Comparison of ENCODE assay signal across 9 mouse cellular contexts in the genomic region with DNA sequence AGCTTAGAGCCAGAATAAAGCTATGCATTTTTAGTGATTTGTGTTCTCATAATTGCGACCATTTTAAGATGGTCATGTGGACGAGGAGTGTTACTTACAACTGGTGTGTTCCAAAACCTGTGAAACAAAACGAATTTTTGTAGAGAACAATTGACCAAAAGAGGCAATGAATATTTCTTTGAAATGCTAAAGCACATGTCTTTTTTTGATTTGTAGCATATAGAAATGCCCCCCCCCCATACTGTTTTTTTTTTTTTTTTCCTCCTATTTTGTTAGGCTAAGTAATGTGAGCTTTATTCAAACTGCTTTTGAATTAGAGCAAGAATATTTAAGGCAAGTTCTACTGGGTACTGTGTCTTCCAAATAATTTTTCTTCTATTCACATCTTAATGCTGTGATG. TPM values are rescaled to one million over a fixed set of nuclear protein-coding genes. Genes with fewer than 3 reads are reported as not detected.
DNase-seq lines count a peak whose midpoint lies in the region; ATAC-seq and TF ChIP-seq lines count a peak whose summit lies in the region.
"Had no signal": no experiment of that assay in that cellular context is flagged by ENCODE, and none has a peak within 500 bp of the region (broad histone marks: within the 10 kb centered on the region; RNA-seq: fewer than 3 reads in every experiment).

No protein-coding gene starts in this region.

- no peak for ATAC-seq in kidney, postnatal 0 days (replicated peaks; ENCODE audit: low FRiP score, low read depth)
- ATAC-seq in embryonic facial prominence, embryonic 14.5 days (ENCODE audit: low read depth), result no peak
- ATAC-seq in intestine, embryonic 16.5 days, result no peak

- peak overlapping the region; percentile 45; the same call in 1 of the 2 replicates for H3K4me2 ChIP-seq in kidney, postnatal 0 days (ENCODE audit: low read length)
- H3K4me2 ChIP-seq in embryonic facial prominence, embryonic 14.5 days (ENCODE audit: low read depth, low read length), result peak overlapping the region; percentile 63
- H3K4me2 ChIP-seq in intestine, embryonic 16.5 days (ENCODE audit: low read depth, low read length), result peak overlapping the region; percentile 36; the same call in 1 of the 2 replicates
- peak overlapping the region; percentile 80 for H3K4me2 ChIP-seq in myocyte (ENCODE audit: low read depth)

- H3K4me1 ChIP-seq in kidney, postnatal 0 days (replicated peaks; ENCODE audit: insufficient read depth, low read length), result peaks cover 21% of the 10 kb centered on the region
- H3K4me1 ChIP-seq in kidney, adult 2 months (ENCODE audit: control insufficient read depth, insufficient read depth, low read length), result peaks cover 28% of the 10 kb centered on the region
- peaks cover 29% of the 10 kb centered on the region for H3K4me1 ChIP-seq in embryonic facial prominence, embryonic 14.5 days (ENCODE audit: control insufficient read depth, insufficient read depth, low read length)
- peaks cover 26% of the 10 kb centered on the region for H3K4me1 ChIP-seq in intestine, embryonic 16.5 days (ENCODE audit: control insufficient read depth, insufficient read depth, low read length)

- H3K4me3 ChIP-seq in kidney, postnatal 0 days (replicated peaks; ENCODE audit: low read depth, low read length), result peak overlapping the region; percentile 92; the same call in 1 of the 2 replicates
- H3K4me3 ChIP-seq in kidney, adult 2 months (ENCODE audit: insufficient read depth, low read depth, low read length), result no peak overlapping the region
- peak overlapping the region; percentile 97 for H3K4me3 ChIP-seq in embryonic facial prominence, embryonic 14.5 days (ENCODE audit: low read depth, low read length)
- no peak overlapping the region for H3K4me3 ChIP-seq in intestine, embryonic 16.5 days (ENCODE audit: low read length)
- peak overlapping the region; percentile 56 for H3K4me3 ChIP-seq in myocyte

- H3ac ChIP-seq in myocyte (ENCODE audit: control insufficient read depth, insufficient read length), result no peak overlapping the region

- no peak overlapping the region for H3K9ac ChIP-seq in kidney, postnatal 0 days (ENCODE audit: low read depth, low read length)
- H3K9ac ChIP-seq in embryonic facial prominence, embryonic 14.5 days (ENCODE audit: low read depth, low read length), result peak overlapping the region; percentile 52; the same call in 1 of the 2 replicates
- no peak overlapping the region for H3K9ac ChIP-seq in intestine, embryonic 16.5 days (ENCODE audit: low read depth, low read length)

- no peak for DNase-seq in kidney, postnatal 0 days (ENCODE audit: low spot score)
- DNase-seq in kidney, adult 2 months, result no peak
- no peak for DNase-seq in embryonic facial prominence, embryonic 14.5 days (ENCODE audit: low spot score)
- no peak for DNase-seq in T-cell, adult 2 months (ENCODE audit: low spot score)
- no peak for DNase-seq in embryo, embryonic 11 days
- DNase-seq in heart, postnatal 14 days, result no peak
- DNase-seq: gastrocnemius, postnatal 10 days had no signal

- no peaks in the 10 kb centered on the region for H3K27me3 ChIP-seq in kidney, postnatal 0 days (ENCODE audit: insufficient read depth, low read length)
- H3K27me3 ChIP-seq in kidney, adult 2 months (replicated peaks; ENCODE audit: control insufficient read depth, insufficient read depth, low read length), result no peaks in the 10 kb centered on the region; the same call in 1 of the 2 replicates
- H3K27me3 ChIP-seq in embryonic facial prominence, embryonic 14.5 days (replicated peaks; ENCODE audit: control insufficient read depth, insufficient read depth, low read length), result no peaks in the 10 kb centered on the region
- no peaks in the 10 kb centered on the region for H3K27me3 ChIP-seq in intestine, embryonic 16.5 days (replicated peaks; ENCODE audit: control insufficient read depth, insufficient read depth, low read length)
- H3K27me3 ChIP-seq in myocyte (ENCODE audit: control insufficient read depth, insufficient read depth, insufficient read length), result no peaks in the 10 kb centered on the region

- no peaks in the 10 kb centered on the region for H3K36me3 ChIP-seq in kidney, postnatal 0 days (ENCODE audit: insufficient read depth, low read length)
- no peaks in the 10 kb centered on the region for H3K36me3 ChIP-seq in kidney, adult 2 months (ENCODE audit: control insufficient read depth, insufficient read depth, low read length)
- H3K36me3 ChIP-seq in embryonic facial prominence, embryonic 14.5 days (ENCODE audit: control insufficient read depth, insufficient read depth, low read length), result no peaks in the 10 kb centered on the region
- no peaks in the 10 kb centered on the region for H3K36me3 ChIP-seq in intestine, embryonic 16.5 days (ENCODE audit: control insufficient read depth, insufficient read depth, low read length)
- no peaks in the 10 kb centered on the region for H3K36me3 ChIP-seq in myocyte (ENCODE audit: control insufficient read depth, insufficient read depth)

- no peak for TF ChIP-seq CTCF in kidney, postnatal 0 days (IDR thresholded peaks at IDR 0.05; ENCODE audit: low read depth)
- no peak for TF ChIP-seq CTCF in kidney, adult 2 months (conservative IDR thresholded peaks at IDR 0.05; ENCODE audit: insufficient read depth, insufficient read length, low read depth, low read length)

- no peak for TF ChIP-seq POLR2A in kidney, adult 2 months (IDR thresholded peaks at IDR 0.05; ENCODE audit: low read depth, low read length)
- TF ChIP-seq POLR2A in myocyte (IDR thresholded peaks at IDR 0.05; ENCODE audit: insufficient read length, low read depth), result no peak

- intact Hi-C loops in heart, postnatal 14 days (cut with DNase I), result loop anchor here (2.0 to 10.0 kb wide), 4 partner anchors 59 to 783 kb away; no protein-coding TSS in a partner anchor

- 26% methylated on average over 3 of the region's 3 CpGs for WGBS in kidney, postnatal 0 days
- WGBS in kidney, adult 2 months, result 30% methylated on average over 3 of the region's 3 CpGs
- 40% methylated on average over 3 of the region's 3 CpGs for WGBS in embryonic facial prominence, embryonic 14.5 days
- 31% methylated on average over 3 of the region's 3 CpGs for WGBS in intestine, embryonic 16.5 days

- no peak overlapping the region for H3K27ac ChIP-seq in kidney, postnatal 0 days
- H3K27ac ChIP-seq in kidney, adult 2 months (ENCODE audit: insufficient read depth, low read depth, low read length), result no peak overlapping the region
- no peak overlapping the region for H3K27ac ChIP-seq in embryonic facial prominence, embryonic 14.5 days (replicated peaks; ENCODE audit: low read depth, low read length)
- no peak overlapping the region for H3K27ac ChIP-seq in intestine, embryonic 16.5 days (ENCODE audit: low read length)

- no peaks in the 10 kb centered on the region for H3K9me3 ChIP-seq in kidney, postnatal 0 days (replicated peaks; ENCODE audit: low read length)
- no peaks in the 10 kb centered on the region for H3K9me3 ChIP-seq in embryonic facial prominence, embryonic 14.5 days (ENCODE audit: control insufficient read depth, low read length)
- H3K9me3 ChIP-seq in intestine, embryonic 16.5 days (ENCODE audit: control insufficient read depth, low read length), result no peaks in the 10 kb centered on the region

- peaks cover 64% of the 10 kb centered on the region for H3K79me2 ChIP-seq in myocyte (ENCODE audit: control insufficient read depth, insufficient read depth)

TF ChIP-seq in myocyte, 11 proteins besides CTCF, POLR2A, EP300 and RAD21:
- TF ChIP-seq MYOG (IDR thresholded peaks at IDR 0.05; ENCODE audit: control insufficient read depth in 1 of 3, insufficient read depth in 1 of 3, insufficient read length in 2 of 3, low read depth in 2 of 3), result no peak
- TF ChIP-seq SRF (IDR thresholded peaks at IDR 0.05; ENCODE audit: control insufficient read depth, insufficient read length, low read depth), result no peak
- no peak for TF ChIP-seq MAX (IDR thresholded peaks at IDR 0.05; ENCODE audit: low read depth)
- TF ChIP-seq MYOD1 (IDR thresholded peaks at IDR 0.05; ENCODE audit: control insufficient read depth in 1 of 3, insufficient read length in 2 of 3, low read depth in 2 of 3), result no peak
- no peak for TF ChIP-seq CEBPB (IDR thresholded peaks at IDR 0.05; ENCODE audit: insufficient read depth, poor library complexity, severe bottlenecking)
- no peak for TF ChIP-seq REST (IDR thresholded peaks at IDR 0.05; ENCODE audit: insufficient read depth, insufficient read length)
- no peak for TF ChIP-seq E2F4 (IDR thresholded peaks at IDR 0.05; ENCODE audit: insufficient read depth)
- no peak for TF ChIP-seq TCF3 (IDR thresholded peaks at IDR 0.05; ENCODE audit: insufficient read length, low read depth)
- TF ChIP-seq USF1 (IDR thresholded peaks at IDR 0.05; ENCODE audit: low read depth), result no peak
- no peak for TF ChIP-seq TCF12 (IDR thresholded peaks at IDR 0.05; ENCODE audit: insufficient read depth, poor library complexity, severe bottlenecking)

RNA-seq across cellular contexts. Expression of a gene that starts 3.8 kb away (rescaled TPM):
- 9.2 and 10.1 TPM in 2 replicates for polyA plus RNA-seq in kidney, postnatal 0 days (2015; fragmentation: Nextera tagmentation; extraction: Ambion mirVana)
- 20.6 and 22.0 TPM in 2 replicates for polyA plus RNA-seq in kidney, adult 2 months (2012; rRNA removed)
- 12.4 and 14.3 TPM in 2 replicates for polyA plus RNA-seq in embryonic facial prominence, embryonic 14.5 days (2014; fragmentation: Nextera tagmentation; extraction: Ambion mirVana)
- polyA plus RNA-seq in intestine, embryonic 16.5 days (2015; fragmentation: Nextera tagmentation; extraction: Ambion mirVana), result 5.8 and 6.5 TPM in 2 replicates
- polyA plus RNA-seq in myocyte (2012; fragmentation: generic; extraction: Trizol), result 10.9 TPM
- total RNA-seq in heart, postnatal 14 days (2021), result 10 to 100 TPM; 33.6 to 36.6 TPM

Comparison
In these comparisons a context has a peak if more than half of its experiments do, and no peak if none do; other contexts are left out.
1. H3K4me3 ChIP-seq: peak in kidney, postnatal 0 days (single experiment), embryonic facial prominence, embryonic 14.5 days (single experiment) and myocyte (single experiment); none in kidney, adult 2 months (single experiment) and intestine, embryonic 16.5 days (single experiment).
2. Peak in every context shown above with its lines, with median percentiles within 50 percentile points of each other: H3K4me2 ChIP-seq.